Mouse (Mus musculus) spleen, embryonic (tissue): Measurements from ENCODE around the gene Eif4e1b.

Source experiments
- CTCF ChIA-PET: fragments of 350-600 bp; sonication (Branson Sonifier 250); formaldehyde crosslinking; loops from one replicate; lab custom pipeline; 2022; lab: Charles Lee

The Eif4e1b gene

GRCm38 (mm10) chr13:54783698-54784097 is at the start of gene Eif4e1b:
Gene Eif4e1b, plus strand, starts transcription at chr13:54783998.
- CTCF ChIA-PET = no interaction called here

DNA sequence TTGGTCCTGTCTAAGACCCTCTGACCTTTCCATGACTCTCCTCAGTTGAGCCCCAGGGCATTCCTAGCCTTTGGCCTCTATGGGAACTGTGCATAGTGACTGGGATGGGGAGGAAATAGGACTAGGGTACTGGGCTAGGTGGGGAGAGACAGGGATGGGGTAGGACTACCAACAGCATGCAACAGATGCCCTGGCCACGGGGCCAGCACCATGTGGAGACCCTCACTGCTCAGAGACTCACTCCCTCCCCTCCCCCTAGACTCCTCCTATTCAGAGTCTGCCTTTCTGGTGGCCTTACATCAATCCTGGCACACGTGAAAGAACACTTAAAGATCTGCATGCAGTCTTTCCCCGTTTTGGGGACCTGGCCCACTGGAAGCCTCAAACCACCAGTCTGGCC is 46.9 kb upstream of the Eif4e1b start:
- CTCF ChIA-PET = no interaction called here

DNA sequence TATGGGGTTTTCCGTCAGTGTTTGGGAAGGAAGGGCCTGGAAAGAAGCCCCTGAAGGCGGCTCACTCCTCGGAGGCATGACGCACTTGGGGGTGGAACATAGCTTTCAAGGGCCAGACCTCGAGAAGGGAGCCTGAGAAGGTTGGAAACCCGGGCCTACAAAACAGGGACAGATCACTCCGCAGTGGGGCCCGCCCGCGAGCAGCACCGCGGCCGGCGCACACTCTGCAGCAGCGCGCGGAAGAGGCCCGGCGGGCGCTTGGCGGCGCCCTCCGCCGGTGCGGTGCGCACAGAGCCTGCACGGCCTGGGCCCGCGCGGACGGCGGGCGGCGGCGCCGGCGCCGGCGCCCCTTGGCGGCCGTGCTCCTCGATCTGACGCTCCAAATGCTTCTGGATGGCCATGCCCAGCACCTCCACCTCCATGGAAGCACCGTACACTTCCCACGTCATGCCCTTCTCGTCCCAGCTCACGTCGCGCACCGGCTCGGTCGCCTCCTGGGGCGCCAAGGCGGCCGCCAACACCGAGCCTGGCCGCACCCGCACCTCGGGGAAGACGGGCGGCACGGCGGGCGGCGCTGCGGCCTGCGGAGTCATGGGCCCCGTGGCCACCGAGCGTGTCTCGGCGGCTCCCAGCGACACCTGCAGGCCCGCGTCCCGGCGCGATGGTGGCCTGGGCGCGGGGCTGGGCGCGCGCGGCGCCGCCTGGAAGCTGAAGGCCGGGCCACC is 46.1 kb upstream of the Eif4e1b start:
- CTCF ChIA-PET = no interaction called here

GRCm38 (mm10) chr13:54738213-54738601 is 45.6 kb upstream of the Eif4e1b start:
- CTCF ChIA-PET = no interaction called here

GRCm38 (mm10) chr13:54746110-54746509 is 37.7 kb upstream of the Eif4e1b start:
- CTCF ChIA-PET = no interaction called here

DNA sequence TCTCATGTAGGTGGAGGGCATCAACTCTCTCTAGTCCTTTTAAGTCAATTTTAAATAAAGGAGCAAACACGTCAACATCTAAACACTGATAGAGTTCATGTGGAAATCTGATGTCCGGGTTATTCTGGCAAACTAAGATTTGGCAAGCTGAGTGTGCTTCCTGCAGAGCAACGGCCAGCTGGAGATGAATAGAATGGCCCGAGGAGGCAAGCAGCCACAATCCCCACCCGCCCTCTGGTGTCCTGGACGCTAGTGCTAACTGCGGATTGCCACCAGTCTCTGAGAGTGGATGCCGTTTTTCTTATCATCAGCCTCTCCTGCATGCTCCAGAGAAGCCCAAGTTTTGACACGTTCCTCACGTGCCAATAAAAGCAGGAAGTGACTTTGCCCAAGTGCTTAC is 36.9 kb upstream of the Eif4e1b start:
- CTCF ChIA-PET = interaction anchor here (0.6 kb wide), 1 partner anchor 188 kb away, joined by 8 read pairs; no protein-coding TSS in a partner anchor

GRCm38 (mm10) chr13:54748190-54748589 is 35.6 kb upstream of the Eif4e1b start:
- CTCF ChIA-PET = no interaction called here

- CTCF ChIA-PET = no interaction called here
These were observed 35.1 kb upstream of the Eif4e1b start for GRCm38 (mm10) chr13:54748721-54749060.

- CTCF ChIA-PET = no interaction called here
These were observed 34.5 kb upstream of the Eif4e1b start for GRCm38 (mm10) chr13:54749061-54749863.

GRCm38 (mm10) chr13:54749864-54750411 is 33.9 kb upstream of the Eif4e1b start, which contains the start of gene Gprin1:
Gene Gprin1, minus strand, starts transcription at chr13:54749874.
- CTCF ChIA-PET = no interaction called here

- CTCF ChIA-PET = no interaction called here
These were observed 33.1 kb upstream of the Eif4e1b start for GRCm38 (mm10) chr13:54750699-54751098.

GRCm38 (mm10) chr13:54752656-54753055 is 31.1 kb upstream of the Eif4e1b start:
- CTCF ChIA-PET = no interaction called here

- CTCF ChIA-PET = no interaction called here
These were observed 30.1 kb upstream of the Eif4e1b start for GRCm38 (mm10) chr13:54753733-54754132.

DNA sequence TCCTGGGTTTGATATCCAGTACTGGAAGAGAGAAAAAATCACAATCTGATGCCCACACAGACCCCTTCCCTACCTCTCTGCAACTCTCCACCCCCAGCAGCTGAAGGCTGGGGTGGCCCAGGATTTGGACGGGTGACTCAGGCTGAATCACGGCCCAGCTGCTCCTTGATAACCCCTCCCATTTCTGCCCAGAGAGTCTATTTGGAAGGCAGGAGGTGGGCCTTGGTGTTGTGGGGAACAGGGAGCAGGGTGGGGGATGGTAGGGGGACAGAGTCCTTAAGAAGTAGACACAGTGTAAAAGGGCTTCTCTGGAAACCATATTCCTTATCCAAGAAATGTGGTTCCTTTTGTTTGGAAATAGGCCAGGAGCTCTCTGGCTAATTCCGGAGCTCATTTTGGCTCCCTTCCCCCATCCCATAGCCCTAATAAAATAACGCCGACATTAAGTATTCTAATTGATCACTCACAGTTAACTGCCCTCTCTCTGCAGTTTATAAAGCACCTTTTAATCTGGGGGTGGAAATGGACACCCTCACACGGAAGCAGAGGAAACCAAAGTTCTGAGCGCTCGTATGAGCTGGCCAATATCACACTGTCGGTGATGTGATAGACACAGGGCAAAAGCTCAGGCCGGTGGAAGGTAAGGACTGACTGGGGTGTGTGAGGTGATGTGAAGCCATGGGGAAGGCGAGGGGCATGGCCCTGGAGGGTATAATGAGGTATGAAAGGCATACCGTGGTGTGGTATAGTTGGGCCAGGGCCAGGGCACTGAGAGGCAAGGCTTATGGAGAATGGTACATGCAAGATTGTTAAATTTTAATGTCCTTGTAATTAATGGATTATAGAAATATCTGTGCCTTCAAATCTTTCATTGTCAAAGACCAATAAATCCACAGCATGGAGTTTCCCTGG is 29.4 kb upstream of the Eif4e1b start:
- CTCF ChIA-PET = no interaction called here

GRCm38 (mm10) chr13:54755201-54755830 is 28.5 kb upstream of the Eif4e1b start:
- CTCF ChIA-PET = no interaction called here

- CTCF ChIA-PET = interaction anchor here (0.9 kb wide), 1 partner anchor 13 kb away, joined by 3 read pairs; no protein-coding TSS in a partner anchor
These were observed 27.6 kb upstream of the Eif4e1b start for GRCm38 (mm10) chr13:54756156-54756712.

GRCm38 (mm10) chr13:54757093-54757830 is 26.5 kb upstream of the Eif4e1b start:
- CTCF ChIA-PET = interaction anchor here (0.9 kb wide), 1 partner anchor 12 kb away, joined by 3 read pairs; no protein-coding TSS in a partner anchor

GRCm38 (mm10) chr13:54758045-54758755 is 25.6 kb upstream of the Eif4e1b start:
- CTCF ChIA-PET = no interaction called here

DNA sequence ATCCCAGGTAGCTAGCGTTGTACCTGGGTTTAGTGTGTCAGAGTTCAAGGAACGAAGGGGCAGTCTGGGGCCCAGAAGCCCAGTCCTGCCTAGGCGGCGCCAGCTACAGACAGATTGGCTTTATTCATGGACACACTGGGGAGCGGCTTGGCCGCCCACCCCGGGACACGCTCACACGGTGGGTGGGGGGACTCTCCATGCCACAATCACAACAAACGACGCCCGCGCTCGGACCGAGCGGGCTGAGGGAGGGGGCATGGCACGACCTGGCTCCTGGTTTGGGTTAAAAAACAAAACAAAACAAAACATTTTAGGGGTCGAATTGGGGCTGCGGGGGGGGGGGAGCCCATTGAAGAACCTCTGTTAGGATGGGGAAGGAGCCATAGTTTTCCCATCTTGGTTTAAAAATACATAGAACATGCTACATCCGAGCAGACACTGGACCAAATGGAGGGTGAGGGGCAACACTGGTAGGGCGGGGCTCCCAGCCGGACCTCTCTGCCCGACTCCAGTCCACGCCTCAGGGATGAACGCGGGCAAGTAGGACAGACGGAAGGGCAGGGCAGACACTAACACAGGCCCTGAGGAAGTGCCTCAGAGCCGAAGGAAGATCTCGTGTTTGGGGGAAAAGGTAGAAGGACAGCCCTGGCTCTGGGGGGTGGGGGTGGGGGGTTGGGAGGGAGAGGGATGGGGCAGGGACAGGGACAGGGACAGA is 24.9 kb upstream of the Eif4e1b start:
- CTCF ChIA-PET = no interaction called here
